Mouse (Mus musculus) cerebellum, postnatal 14 days (tissue): ENCODE measurements around the gene Mrpl11.
A peak's percentile ranks its signal among the peaks of the same experiment; 100 is the strongest.

Experiments used
- DNase-seq, 2 experiments: peaks; one replicate each; pipeline ENCODE4 v3.0.0; 2021; ENCODE audit warnings: mixed read lengths in 2 of 2

Gene Mrpl11

GRCm38 (mm10) chr19:4992904-4993303 is 31.0 kb downstream of the Mrpl11 start:
- DNase-seq = peak; percentile 91 to 92

- DNase-seq = no peak
Observed at GRCm38 (mm10) chr19:4994043-4994442, 32.1 kb downstream of the Mrpl11 start.

- DNase-seq = no peak
Observed at GRCm38 (mm10) chr19:4999445-5000140, 37.6 kb downstream of the Mrpl11 start.

- DNase-seq = peak; percentile 90 to 93
Observed at GRCm38 (mm10) chr19:5001666-5002406, 39.9 kb downstream of the Mrpl11 start.

- DNase-seq = peak in 1 of 2 experiments; percentile 57
Observed at GRCm38 (mm10) chr19:5003644-5004043, 41.7 kb downstream of the Mrpl11 start.

GRCm38 (mm10) chr19:5004925-5005324 is 43.0 kb downstream of the Mrpl11 start:
- DNase-seq = no peak

GRCm38 (mm10) chr19:5013138-5013537 is 51.2 kb downstream of the Mrpl11 start:
- DNase-seq = no peak

GRCm38 (mm10) chr19:5014961-5015398 is 53.0 kb downstream of the Mrpl11 start:
- peak; percentile 53 to 61 for DNase-seq

GRCm38 (mm10) chr19:5016221-5016742 is 54.3 kb downstream of the Mrpl11 start:
- no peak for DNase-seq
